8 mouse cellular contexts compared by ENCODE assay signal in genomic region chr7:4547221-4547641, GRCm38 (mm10). TPM values are rescaled to one million over a fixed set of nuclear protein-coding genes. Genes with fewer than 3 reads are reported as not detected.
DNase-seq lines count a peak whose midpoint lies in the region; ATAC-seq and TF ChIP-seq lines count a peak whose summit lies in the region.

Gene Syt5, minus strand, starts transcription at chr7:4547541.

- no peak within 1 kb of the TSS for H3K4me3 ChIP-seq in CH12.LX (replicated peaks in 1 of 3; ENCODE audit: low read depth in 2 of 3, low read length in 2 of 3, poor library complexity in 1 of 3)
- H3K4me3 ChIP-seq in embryonic facial prominence, embryonic 12.5 days, result peak within 1 kb of the TSS; percentile 35
- H3K4me3 ChIP-seq in liver, embryonic 11.5 days (ENCODE audit: low read depth, low read length), result peak within 1 kb of the TSS; percentile 35

- no peak for TF ChIP-seq EP300 in CH12.LX (IDR thresholded peaks at IDR 0.05; ENCODE audit: low read length)

- WGBS in embryonic facial prominence, embryonic 12.5 days, result 9% methylated on average over 33 of the region's 33 CpGs
- 7% methylated on average over 33 of the region's 33 CpGs for WGBS in liver, embryonic 11.5 days

- H3K27me3 ChIP-seq in CH12.LX (replicated peaks), result peaks cover 51% of the 10 kb centered on the region
- H3K27me3 ChIP-seq in embryonic facial prominence, embryonic 12.5 days, result peaks cover 18% of the 10 kb centered on the region
- H3K27me3 ChIP-seq in liver, embryonic 11.5 days (replicated peaks; ENCODE audit: control insufficient read depth, insufficient read depth, low read length), result peaks cover 27% of the 10 kb centered on the region

- TF ChIP-seq RAD21 in CH12.LX (IDR thresholded peaks at IDR 0.05; ENCODE audit: low read depth, low read length), result no peak

- H3K9me3 ChIP-seq in CH12.LX (replicated peaks; ENCODE audit: low read length), result no peaks in the 10 kb centered on the region
- H3K9me3 ChIP-seq in embryonic facial prominence, embryonic 12.5 days, result peaks cover under 1% of the 10 kb centered on the region; the same call in 1 of the 2 replicates
- H3K9me3 ChIP-seq in liver, embryonic 11.5 days (ENCODE audit: control insufficient read depth, low read length), result no peaks in the 10 kb centered on the region

- in situ Hi-C loops in CH12.LX (cut with MboI; ENCODE audit: low pct_ligation_motif_present, low pct_unique_long_range_greater_than_20kb, low sequenced_read_pairs), result no loop called here

- no peak within 1 kb of the TSS for H3K27ac ChIP-seq in CH12.LX (ENCODE audit: insufficient read depth, low read depth)
- no peak within 1 kb of the TSS for H3K27ac ChIP-seq in embryonic facial prominence, embryonic 12.5 days
- H3K27ac ChIP-seq in liver, embryonic 11.5 days (ENCODE audit: low read depth, low read length), result no peak within 1 kb of the TSS

- H3K4me1 ChIP-seq in CH12.LX (ENCODE audit: control insufficient read depth in 1 of 2, insufficient read depth in 2 of 2), result peaks cover 4 to 5% of the 10 kb centered on the region in 2 experiments; a peak in 3 of 4 replicates
- H3K4me1 ChIP-seq in embryonic facial prominence, embryonic 12.5 days, result 0 out of 2 replicates have a peak, but pooled peaks cover 5% of the 10 kb centered on the region
- peaks cover 10% of the 10 kb centered on the region; the same call in 1 of the 2 replicates for H3K4me1 ChIP-seq in liver, embryonic 11.5 days (replicated peaks; ENCODE audit: control insufficient read depth, insufficient read depth, low read length)

- ATAC-seq in cerebellum, adult (ENCODE audit: insufficient number of reproducible peaks, low FRiP score, low TSS enrichment), result 0 out of 2 replicates have a peak, but pooled peaks have one; percentile 26
- ATAC-seq in embryonic facial prominence, embryonic 12.5 days (ENCODE audit: insufficient number of reproducible peaks, insufficient read depth, low FRiP score, low TSS enrichment), result no peak
- peak; percentile 17 for ATAC-seq in inflammation-experienced regulatory T-cells, adult 6 months
- ATAC-seq in liver, embryonic 11.5 days (replicated peaks; ENCODE audit: low FRiP score), result no peak; the same call in 1 of the 2 replicates

- no peaks in the 10 kb centered on the region for H3K36me3 ChIP-seq in CH12.LX (replicated peaks in 1 of 2; ENCODE audit: control insufficient read depth in 1 of 2, insufficient read depth in 1 of 2, low read length in 1 of 2)
- no peaks in the 10 kb centered on the region for H3K36me3 ChIP-seq in embryonic facial prominence, embryonic 12.5 days
- H3K36me3 ChIP-seq in liver, embryonic 11.5 days (ENCODE audit: control insufficient read depth, insufficient read depth, low read length), result no peaks in the 10 kb centered on the region

- H3K4me2 ChIP-seq in CH12.LX (ENCODE audit: insufficient read depth, low read depth, poor library complexity, severe bottlenecking), result peak within 1 kb of the TSS; percentile 77
- peak within 1 kb of the TSS; percentile 67 for H3K4me2 ChIP-seq in embryonic facial prominence, embryonic 12.5 days (replicated peaks)
- peak within 1 kb of the TSS; percentile 59 for H3K4me2 ChIP-seq in liver, embryonic 11.5 days

- H3K79me2 ChIP-seq in CH12.LX (replicated peaks; ENCODE audit: control insufficient read depth, extremely low read depth, insufficient read depth, poor library complexity, severe bottlenecking), result no peaks in the 10 kb centered on the region

- no peak for TF ChIP-seq CTCF in CH12.LX (conservative IDR thresholded peaks at IDR 0.05 in 1 of 2, IDR thresholded peaks at IDR 0.05 in 1 of 2; ENCODE audit: low read depth in 2 of 2, low read length in 2 of 2)

- DNase-seq in cerebellum, adult 9-10 months, result no peak
- no peak for DNase-seq in CH12.LX (ENCODE audit: extremely low read depth)
- DNase-seq in liver, embryonic 11.5 days (ENCODE audit: low spot score), result no peak
- DNase-seq in right cerebral cortex, postnatal 14 days, result peak; percentile 77
- no peak for DNase-seq in spleen, postnatal 36 days (ENCODE audit: low spot score in 2 of 2)

- dilution Hi-C loops in CH12.LX (cut with MboI; ENCODE audit: extremely low pct_ligation_motif_present, extremely low pct_unique_long_range_greater_than_20kb, low sequenced_read_pairs), result no loop called here

- no peak for TF ChIP-seq POLR2A in CH12.LX (IDR thresholded peaks at IDR 0.05; ENCODE audit: low read depth, low read length)

- no peak within 1 kb of the TSS for H3K9ac ChIP-seq in CH12.LX (ENCODE audit: insufficient read depth, low read depth)
- H3K9ac ChIP-seq in embryonic facial prominence, embryonic 12.5 days, result 0 out of 2 replicates have a peak within 1 kb of the TSS, but pooled peaks have one; percentile 15
- H3K9ac ChIP-seq in liver, embryonic 11.5 days (ENCODE audit: low read depth, low read length), result no peak within 1 kb of the TSS

TF ChIP-seq in CH12.LX, 34 proteins besides CTCF, POLR2A, EP300 and RAD21:
- TF ChIP-seq NRF1 (IDR thresholded peaks at IDR 0.05; ENCODE audit: low read depth, low read length) (peak; percentile 77), TBP (conservative IDR thresholded peaks at IDR 0.05; ENCODE audit: low read depth, low read length) (no peak)

RNA-seq across cellular contexts. Expression of gene Syt5, which starts in this region (rescaled TPM):
- total RNA-seq in CH12.LX (2012; rRNA removed) (0.34 and 0.68 TPM in 2 replicates), CH12.LX (2014; rRNA removed) (0.20 and 0.30 TPM in 2 replicates)
- 0.30 and 0.46 TPM in 2 replicates for polyA plus RNA-seq in CH12.LX (2012; ENCODE audit: insufficient read length, low read depth)
- 5.9 and 8.8 TPM in 2 replicates for polyA plus RNA-seq in embryonic facial prominence, embryonic 12.5 days (2016; fragmentation: Nextera tagmentation; extraction: Ambion mirVana)
- polyA plus RNA-seq in inflammation-experienced regulatory T-cells, adult 6 months (2017; shearing (Covaris generic)), result under 1 TPM in 1 of 3 experiments, not detected in 2; 0.83 TPM
- polyA plus RNA-seq in liver, embryonic 11.5 days (2014; fragmentation: Nextera tagmentation; extraction: Ambion mirVana), result 0.73 and 1.2 TPM in 2 replicates

Comparison
In these comparisons a context has a peak if more than half of its experiments do, and no peak if none do; other contexts are left out.
1. Peak in ATAC-seq in inflammation-experienced regulatory T-cells, adult 6 months; RNA of the gene not detected or under 1 TPM.
2. H3K4me3 ChIP-seq: peak in embryonic facial prominence, embryonic 12.5 days (single experiment) and liver, embryonic 11.5 days (single experiment); none in CH12.LX (0 of 3).
3. Peak in every context shown above with its lines, with median percentiles within 50 percentile points of each other: H3K4me2 ChIP-seq.